Mouse (Mus musculus): ENCODE results near the gene Gm1979.
"Not testable (repeated sequence)": the region's sequence is repeated elsewhere in the genome, so short reads cannot be mapped to it uniquely, and the experiment has no call there.

GRCm38 (mm10) chr5:25957050-25957449 lies 47.5 kb downstream of the Gm1979 start:
- TF ChIP-seq POLR2A (IDR thresholded peaks at IDR 0.05; ENCODE audit: borderline replicate concordance, low read depth, low read length); CTCF (IDR thresholded peaks at IDR 0.05; ENCODE audit: low read depth, low read length): not testable (repeated sequence)
